Mouse (Mus musculus) cortical plate, adult 2 months (tissue): ENCODE data around the gene Sema3c. TPM values are rescaled to one million over a fixed set of nuclear protein-coding genes. Genes with fewer than 3 reads are reported as not detected.

Experiments
- H3K27ac ChIP-seq: fragments of 200-500 bp; 2 replicates; pipeline ENCODE4 v1.5.1; 2012; ENCODE audit warnings: low read length, control low read depth, inconsistent platforms; ENCODE audit not compliant: insufficient read depth
- H3K4me1 ChIP-seq: fragments of 200-500 bp; 2 replicates; pipeline ENCODE4 v1.6.1; 2011; ENCODE audit warnings: low read length; ENCODE audit not compliant: control insufficient read depth, insufficient read depth
- H3K4me3 ChIP-seq: fragments of 200-500 bp; 2 replicates; pipeline ENCODE4 v1.5.1; 2011; ENCODE audit warnings: mild to moderate bottlenecking, low read length, control low read depth; ENCODE audit not compliant: insufficient read depth
- CTCF ChIP-seq: fragments of 200-500 bp; IDR thresholded peaks from 2 replicates; pipeline ENCODE4 v1.5.1; 2011; ENCODE audit warnings: mild to moderate bottlenecking, control low read depth, low read length; ENCODE audit not compliant: insufficient read depth; ENCODE audit errors: extremely low read depth
- POLR2A ChIP-seq: fragments of 200-500 bp; IDR thresholded peaks from 2 replicates; pipeline ENCODE4 v1.6.1; 2011; ENCODE audit warnings: mild to moderate bottlenecking, low read length, control low read depth; ENCODE audit not compliant: insufficient read depth; ENCODE audit errors: extremely low read depth
- polyA plus RNA-seq: library from polyadenylated mRNA; depleted of rRNA; stranded (reverse); fragments of >200 nt; gene quantifications from 2 replicates; pipeline ENCODE4 v1.2.3, GENCODE M21; 2012; rRNA removed

Gene Sema3c
- polyA plus RNA-seq, 1 experiment, result 9.4 TPM

DNA sequence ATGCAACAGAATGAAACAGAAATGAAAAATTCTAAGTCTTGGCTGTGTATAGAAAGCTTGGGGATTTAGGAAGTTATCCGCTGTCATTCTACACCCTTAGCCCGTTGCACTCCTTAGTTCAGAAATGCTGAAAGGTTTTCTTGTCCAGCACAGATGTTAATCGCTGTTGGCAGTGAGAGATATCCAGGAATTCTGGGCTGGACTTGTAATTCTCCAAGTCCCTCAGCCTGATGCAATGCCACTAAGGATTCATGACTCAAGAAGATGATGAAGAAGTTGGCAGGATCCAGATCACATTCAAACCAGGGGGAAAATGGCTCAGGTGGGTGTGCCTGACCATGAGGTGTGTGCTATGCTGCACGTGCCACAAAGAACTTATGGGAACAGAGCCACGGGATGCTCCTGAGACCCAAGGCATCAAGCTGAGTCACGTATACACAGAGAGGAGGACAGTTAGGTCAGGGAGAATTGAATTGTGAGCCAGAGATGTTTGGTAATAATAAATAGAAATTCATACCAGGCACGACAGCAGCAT is 179.5 kb downstream of the Sema3c start:
- Histone ChIP-seq H3K4me3 (no peak overlapping the region), H3K4me1 (no peaks in the 10 kb centered on the region)
- TF ChIP-seq CTCF (no peak), POLR2A (no peak)

GRCm38 (mm10) chr5:17766006-17766677 is 192.1 kb downstream of the Sema3c start:
- no peak for TF ChIP-seq POLR2A
- no peak for TF ChIP-seq CTCF
- no peak overlapping the region for H3K4me3 ChIP-seq
- no peaks in the 10 kb centered on the region for H3K4me1 ChIP-seq
- H3K27ac ChIP-seq, result no peak overlapping the region

More for the DNA sequence above, 179.5 kb downstream of the Sema3c start:
- H3K27ac ChIP-seq, result no peak overlapping the region

- Histone ChIP-seq H3K27ac (no peak overlapping the region), H3K4me3 (no peak overlapping the region), H3K4me1 (no peaks in the 10 kb centered on the region)
- TF ChIP-seq POLR2A, result no peak
- no peak for TF ChIP-seq CTCF
These were observed 196.2 kb downstream of the Sema3c start for GRCm38 (mm10) chr5:17770328-17770727.

DNA sequence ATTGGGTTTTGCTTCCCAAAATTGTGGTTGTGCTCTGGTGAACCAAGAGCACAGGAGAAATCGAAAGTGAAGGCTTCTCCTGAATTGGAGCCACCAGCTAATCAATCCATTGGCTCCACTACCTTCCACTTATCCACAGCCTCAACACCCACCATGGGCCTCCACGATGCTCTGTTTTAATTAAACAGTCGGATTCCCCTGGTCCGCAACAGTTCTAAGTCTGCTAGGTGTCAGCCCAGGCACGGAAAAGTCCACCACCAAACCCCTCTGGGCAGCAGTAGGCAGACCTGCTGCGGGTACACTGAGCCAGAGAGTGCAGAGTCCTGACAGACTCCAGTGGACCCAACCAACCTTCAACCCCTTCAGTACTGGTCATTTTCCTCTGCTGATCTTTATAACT is 202.5 kb downstream of the Sema3c start:
- TF ChIP-seq CTCF (no peak), POLR2A (no peak)
- Histone ChIP-seq H3K4me1 (no peaks in the 10 kb centered on the region), H3K4me3 (no peak overlapping the region), H3K27ac (no peak overlapping the region)

Other genes with a start within 250 kb of the Sema3c start
- gene Speer4f2, start 201.1 kb upstream of the Sema3c start, polyA plus RNA-seq, result not detected in 2 replicates
- gene Speer4f1, start 98.2 kb upstream of the Sema3c start, polyA plus RNA-seq, result not detected in 2 replicates